Mouse (Mus musculus) heart, embryonic 15.5 days (tissue): ENCODE results near the gene Rsg1. TPM values are rescaled to one million over a fixed set of nuclear protein-coding genes. Genes with fewer than 3 reads are reported as not detected.

Experiments
- ATAC-seq: fragments of 200-750 bp; cut with Nextera tagmentation; replicated peaks from 2 replicates; pipeline ENCODE4 v1.8.0; 2017; ENCODE audit warnings: low read depth, moderate TSS enrichment; ENCODE audit not compliant: insufficient number of reproducible peaks, insufficient read depth, low FRiP score
- H3K27ac ChIP-seq: fragments of 300-500 bp; sonication (generic); 2 replicates; pipeline ENCODE4 v1.5.1; 2015; ENCODE audit warnings: mild to moderate bottlenecking, inconsistent platforms
- H3K27me3 ChIP-seq: fragments of 300-500 bp; sonication (generic); 2 replicates; pipeline ENCODE4 v1.6.1; 2015; ENCODE audit warnings: inconsistent platforms
- H3K36me3 ChIP-seq: fragments of 300-500 bp; sonication (generic); 2 replicates; pipeline ENCODE4 v1.6.1; 2015; ENCODE audit warnings: mild to moderate bottlenecking, inconsistent platforms
- H3K4me1 ChIP-seq: fragments of 300-500 bp; sonication (generic); replicated peaks from 2 replicates; pipeline ENCODE4 v1.6.1; 2015; ENCODE audit warnings: inconsistent platforms
- H3K4me2 ChIP-seq: fragments of 300-500 bp; sonication (generic); 2 replicates; pipeline ENCODE4 v1.6.1; 2015; ENCODE audit warnings: inconsistent platforms, mild to moderate bottlenecking, moderate library complexity
- H3K4me3 ChIP-seq: fragments of 300-500 bp; sonication (generic); 2 replicates; pipeline ENCODE4 v1.5.1; 2015; ENCODE audit warnings: mild to moderate bottlenecking, inconsistent platforms
- H3K9ac ChIP-seq: fragments of 300-500 bp; sonication (generic); 2 replicates; pipeline ENCODE4 v1.6.1; 2015; ENCODE audit warnings: mild to moderate bottlenecking, inconsistent platforms
- H3K9me3 ChIP-seq: fragments of 300-500 bp; sonication (generic); replicated peaks from 2 replicates; pipeline ENCODE4 v1.6.1; 2016; ENCODE audit warnings: inconsistent platforms
- whole genome bisulfite sequencing: fragments of 180-500 bp; shearing (Covaris S2); methylation state at CpG from one replicate; pipeline ENCODE4 v1.1.7; 2015; ENCODE audit warnings: mixed read lengths; 5-methylcytosine and 5-hydroxymethylcytosine counted together
- polyA plus RNA-seq: library from polyadenylated mRNA; unstranded; fragments of >200 nt; fragmentation: Nextera tagmentation; extraction: Ambion mirVana; gene quantifications from 2 replicates; pipeline ENCODE4 v1.2.1, GENCODE M21; 2015

Rsg1 gene
- polyA plus RNA-seq, 1 experiment from 2014 or later, result 1.9 TPM

DNA sequence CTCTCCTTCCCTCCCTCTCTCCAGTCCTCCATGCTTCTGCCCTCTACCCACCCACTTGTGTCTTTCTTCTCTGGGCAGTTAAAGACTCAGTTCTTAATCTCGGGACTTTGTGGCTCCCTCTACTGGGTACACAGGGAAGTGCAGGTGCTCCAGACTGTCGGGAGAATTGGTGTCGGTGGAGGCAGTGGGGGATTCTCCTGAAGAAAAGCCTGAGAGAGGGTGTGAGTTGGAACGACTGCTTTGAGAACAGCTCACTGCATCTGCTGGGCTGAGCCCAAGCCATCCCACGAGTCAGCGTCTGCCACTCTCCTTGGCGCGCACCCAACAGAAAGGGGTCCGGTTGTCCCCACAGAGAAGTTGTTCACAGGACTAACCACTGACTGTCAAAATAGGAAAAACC, 54.1 kb downstream of the Rsg1 start:
- Histone ChIP-seq H3K27ac (no peak overlapping the region), H3K9me3 (no peaks in the 10 kb centered on the region), H3K4me2 (no peak overlapping the region), H3K36me3 (no peaks in the 10 kb centered on the region), H3K4me1 (peaks cover 6% of the 10 kb centered on the region; the same call in 1 of the 2 replicates), H3K9ac (no peak overlapping the region), H3K4me3 (no peak overlapping the region), H3K27me3 (no peaks in the 10 kb centered on the region)
- whole genome bisulfite sequencing, result 39% methylated on average over 9 of the region's 9 CpGs
- ATAC-seq, result no peak

DNA sequence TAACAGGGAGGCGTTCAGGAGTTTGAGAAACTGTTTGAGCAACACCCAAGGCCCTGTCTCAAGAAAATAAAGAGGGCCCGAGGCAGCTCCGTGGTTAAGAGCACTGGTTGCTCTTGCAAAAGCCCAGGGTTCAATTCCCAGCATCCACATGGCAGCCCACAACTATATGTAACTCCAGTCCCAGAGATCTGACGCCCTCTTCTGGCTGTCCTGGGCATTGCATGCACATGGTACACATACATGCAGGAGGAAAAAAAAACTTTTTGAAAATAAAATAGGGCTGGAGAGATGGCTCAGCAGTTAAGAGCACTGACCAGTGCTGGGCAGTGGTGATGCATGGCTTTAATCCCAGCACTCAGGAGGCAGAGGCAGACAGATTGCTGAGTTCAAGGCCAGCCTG, 54.6 kb downstream of the Rsg1 start:
- Histone ChIP-seq H3K9me3 (no peaks in the 10 kb centered on the region), H3K4me1 (peaks cover 10% of the 10 kb centered on the region), H3K9ac (no peak overlapping the region), H3K36me3 (no peaks in the 10 kb centered on the region), H3K4me3 (no peak overlapping the region), H3K4me2 (no peak overlapping the region), H3K27me3 (no peaks in the 10 kb centered on the region), H3K27ac (no peak overlapping the region)
- 80% methylated on average over 4 of the region's 4 CpGs for WGBS
- no peak for ATAC-seq

DNA sequence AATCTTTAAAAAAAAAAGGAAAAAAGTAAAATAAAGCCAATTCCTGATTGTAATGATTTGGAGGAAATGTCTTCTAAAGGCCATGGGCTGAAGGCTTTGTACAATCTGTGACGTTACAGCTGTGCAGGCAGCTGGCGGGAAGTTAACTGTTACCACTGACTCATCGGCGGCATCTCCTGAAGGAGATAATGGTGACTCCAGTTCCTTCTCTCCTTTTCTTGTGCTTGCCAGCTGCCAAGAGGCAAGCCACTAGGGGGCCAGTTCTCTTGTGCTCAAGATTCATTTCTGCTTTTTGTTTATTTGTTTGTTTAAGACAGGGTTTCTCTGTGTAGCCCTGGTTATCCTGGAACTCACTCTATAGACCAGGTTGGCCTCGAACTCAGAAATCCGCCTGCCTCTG, 55.3 kb downstream of the Rsg1 start:
- Histone ChIP-seq H3K36me3 (no peaks in the 10 kb centered on the region), H3K9ac (no peak overlapping the region), H3K27me3 (no peaks in the 10 kb centered on the region), H3K4me2 (no peak overlapping the region), H3K4me1 (peaks cover 14% of the 10 kb centered on the region), H3K27ac (no peak overlapping the region), H3K4me3 (no peak overlapping the region), H3K9me3 (no peaks in the 10 kb centered on the region)
- 69% methylated on average over 6 of the region's 6 CpGs for WGBS
- ATAC-seq, result no peak

DNA sequence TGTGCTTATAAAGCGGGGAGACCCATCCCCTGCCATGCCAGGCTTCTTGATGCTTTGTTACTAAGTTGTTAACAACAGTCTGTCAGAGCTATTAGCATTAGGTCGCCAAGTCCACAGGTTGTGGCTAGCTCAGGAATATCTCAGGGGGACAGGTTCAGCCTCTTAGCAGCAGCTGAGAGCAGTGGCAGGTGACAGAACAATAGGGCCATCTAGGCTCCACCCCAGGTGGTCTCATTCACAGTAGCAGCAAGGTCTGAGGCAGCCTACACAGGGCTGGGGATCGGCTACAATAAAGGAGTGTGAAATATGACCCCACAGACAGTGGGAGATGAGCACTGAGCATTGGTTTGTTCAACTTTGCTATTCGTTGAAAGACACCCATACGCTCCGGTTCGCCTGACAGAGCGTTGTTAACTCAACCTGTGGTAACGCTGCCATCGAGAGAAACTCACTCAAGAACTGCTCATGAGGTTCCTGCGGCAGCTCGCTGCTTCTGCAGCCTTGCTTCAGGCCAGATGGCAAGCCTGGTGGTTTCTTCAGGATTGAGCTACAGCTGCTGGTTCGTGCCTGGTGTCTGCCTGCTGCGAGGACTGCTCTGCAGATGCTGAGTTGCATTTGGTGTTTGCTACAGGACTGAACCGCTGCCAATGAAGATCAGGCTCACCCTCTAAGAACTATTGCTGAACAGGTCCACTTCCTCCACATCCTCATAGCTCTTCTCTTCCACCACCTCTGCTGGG, 56.6 kb downstream of the Rsg1 start:
- H3K9ac ChIP-seq, result no peak overlapping the region
- 69% methylated on average over 15 of the region's 15 CpGs for WGBS
- no peak overlapping the region for H3K4me3 ChIP-seq
- no peaks in the 10 kb centered on the region for H3K36me3 ChIP-seq
- ATAC-seq, result no peak
- H3K27ac ChIP-seq, result no peak overlapping the region
- no peaks in the 10 kb centered on the region for H3K9me3 ChIP-seq
- H3K4me2 ChIP-seq, result no peak overlapping the region
- H3K27me3 ChIP-seq, result peaks cover 3% of the 10 kb centered on the region; the same call in 1 of the 2 replicates
- peaks cover 25% of the 10 kb centered on the region for H3K4me1 ChIP-seq

DNA sequence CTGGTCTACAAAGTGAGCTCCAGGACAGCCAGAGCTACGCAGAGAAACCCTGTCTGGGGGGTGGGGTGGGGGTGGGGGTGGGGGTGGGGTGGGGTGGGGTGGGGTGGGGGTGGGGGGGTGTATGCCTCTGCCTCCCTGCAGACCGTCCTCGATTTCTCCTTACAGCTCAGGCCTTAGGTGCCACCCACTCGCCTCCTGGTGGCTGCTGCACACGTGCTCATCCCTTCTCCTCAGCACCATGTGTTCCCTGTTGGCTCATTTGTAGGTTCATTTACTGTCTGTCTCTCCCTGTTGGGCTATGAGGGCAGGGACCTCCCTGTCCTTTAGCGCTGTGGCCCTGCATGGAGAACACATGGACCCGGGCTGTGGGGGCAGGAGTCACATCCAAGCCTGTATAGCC, 57.5 kb downstream of the Rsg1 start:
- no peak for ATAC-seq
- 75% methylated on average over 7 of the region's 7 CpGs for WGBS
- Histone ChIP-seq H3K4me2 (no peak overlapping the region), H3K27ac (no peak overlapping the region), H3K9me3 (no peaks in the 10 kb centered on the region), H3K36me3 (no peaks in the 10 kb centered on the region), H3K27me3 (peaks cover 7% of the 10 kb centered on the region; the same call in 1 of the 2 replicates), H3K4me1 (peaks cover 25% of the 10 kb centered on the region), H3K4me3 (no peak overlapping the region), H3K9ac (no peak overlapping the region)

DNA sequence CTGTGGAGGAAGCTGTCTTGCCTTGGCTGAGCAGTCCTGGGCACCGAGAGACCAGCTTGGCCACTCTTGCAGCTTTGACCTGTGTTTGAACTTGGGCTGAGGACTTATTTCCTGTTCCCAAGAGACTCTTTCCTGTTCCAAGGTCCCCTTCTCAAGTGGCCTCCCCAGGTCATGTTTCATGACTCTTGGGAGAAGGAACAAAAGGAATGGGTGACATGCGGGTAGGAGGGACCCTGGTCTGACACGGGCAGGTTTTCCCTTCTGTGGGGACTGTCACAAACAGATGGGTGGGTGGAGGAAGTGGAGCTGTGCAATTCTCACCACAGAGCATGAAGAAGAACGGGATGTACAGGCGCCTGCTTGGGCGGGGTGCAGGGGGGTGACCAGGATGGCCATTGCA, 58.0 kb downstream of the Rsg1 start:
- Histone ChIP-seq H3K4me1 (peaks cover 25% of the 10 kb centered on the region), H3K36me3 (no peaks in the 10 kb centered on the region), H3K27me3 (peaks cover 7% of the 10 kb centered on the region; the same call in 1 of the 2 replicates), H3K9ac (no peak overlapping the region), H3K4me3 (no peak overlapping the region), H3K9me3 (no peaks in the 10 kb centered on the region), H3K27ac (no peak overlapping the region), H3K4me2 (no peak overlapping the region)
- ATAC-seq, result no peak
- WGBS, result 71% methylated on average over 6 of the region's 6 CpGs

DNA sequence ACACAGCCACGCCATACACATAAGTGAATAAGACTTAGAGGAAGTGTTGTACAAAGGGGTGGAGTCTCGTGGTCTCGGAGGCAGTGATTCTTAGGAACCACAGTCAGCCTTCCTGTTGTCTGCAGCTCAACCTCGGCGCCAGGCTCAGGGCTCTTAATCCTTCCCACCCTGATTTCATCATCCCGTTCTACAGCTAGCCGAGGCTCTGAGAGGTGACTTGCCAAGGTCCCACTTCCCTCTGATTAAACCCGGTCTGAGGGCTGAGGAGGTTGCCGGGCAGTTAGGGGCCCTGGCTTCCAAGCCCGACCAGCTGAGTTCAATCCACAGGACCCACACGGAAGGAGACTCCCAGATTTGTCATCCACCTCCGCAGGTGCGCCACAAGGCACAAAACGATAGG, 59.1 kb downstream of the Rsg1 start:
- Histone ChIP-seq H3K4me3 (peak overlapping the region; percentile 23), H3K36me3 (no peaks in the 10 kb centered on the region), H3K27me3 (peaks cover 7% of the 10 kb centered on the region; the same call in 1 of the 2 replicates), H3K27ac (no peak overlapping the region), H3K9me3 (no peaks in the 10 kb centered on the region), H3K4me1 (peaks cover 34% of the 10 kb centered on the region), H3K4me2 (peak overlapping the region; percentile 56), H3K9ac (no peak overlapping the region)
- WGBS, result 15% methylated on average over 14 of the region's 14 CpGs
- no peak for ATAC-seq

DNA sequence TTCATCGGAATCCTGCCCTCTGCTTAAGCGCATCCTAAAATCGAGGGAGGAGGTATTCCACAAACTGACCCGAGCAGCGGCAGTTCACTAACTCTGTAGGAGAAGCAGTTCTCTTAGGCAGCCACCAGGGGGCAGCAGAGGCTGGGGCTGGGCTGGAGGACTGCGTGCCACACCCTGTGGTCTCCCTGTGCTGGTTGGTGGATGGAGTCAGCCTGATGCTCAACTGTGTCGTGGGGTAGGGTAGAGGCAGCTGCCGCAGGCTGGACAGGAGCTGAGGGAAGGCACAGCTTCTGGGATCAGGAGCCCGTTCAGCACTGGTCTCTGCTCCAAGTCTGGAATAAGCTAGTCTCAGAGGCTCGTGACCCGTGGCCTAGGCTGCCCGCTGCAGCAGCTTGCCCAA, 59.5 kb downstream of the Rsg1 start:
- Histone ChIP-seq H3K36me3 (no peaks in the 10 kb centered on the region), H3K27ac (no peak overlapping the region), H3K9me3 (no peaks in the 10 kb centered on the region), H3K4me2 (peak overlapping the region; percentile 56), H3K9ac (no peak overlapping the region), H3K27me3 (peaks cover 7% of the 10 kb centered on the region; the same call in 1 of the 2 replicates), H3K4me3 (peak overlapping the region; percentile 23), H3K4me1 (peaks cover 36% of the 10 kb centered on the region)
- peak; percentile 58 for ATAC-seq
- WGBS, result 20% methylated on average over 12 of the region's 12 CpGs

DNA sequence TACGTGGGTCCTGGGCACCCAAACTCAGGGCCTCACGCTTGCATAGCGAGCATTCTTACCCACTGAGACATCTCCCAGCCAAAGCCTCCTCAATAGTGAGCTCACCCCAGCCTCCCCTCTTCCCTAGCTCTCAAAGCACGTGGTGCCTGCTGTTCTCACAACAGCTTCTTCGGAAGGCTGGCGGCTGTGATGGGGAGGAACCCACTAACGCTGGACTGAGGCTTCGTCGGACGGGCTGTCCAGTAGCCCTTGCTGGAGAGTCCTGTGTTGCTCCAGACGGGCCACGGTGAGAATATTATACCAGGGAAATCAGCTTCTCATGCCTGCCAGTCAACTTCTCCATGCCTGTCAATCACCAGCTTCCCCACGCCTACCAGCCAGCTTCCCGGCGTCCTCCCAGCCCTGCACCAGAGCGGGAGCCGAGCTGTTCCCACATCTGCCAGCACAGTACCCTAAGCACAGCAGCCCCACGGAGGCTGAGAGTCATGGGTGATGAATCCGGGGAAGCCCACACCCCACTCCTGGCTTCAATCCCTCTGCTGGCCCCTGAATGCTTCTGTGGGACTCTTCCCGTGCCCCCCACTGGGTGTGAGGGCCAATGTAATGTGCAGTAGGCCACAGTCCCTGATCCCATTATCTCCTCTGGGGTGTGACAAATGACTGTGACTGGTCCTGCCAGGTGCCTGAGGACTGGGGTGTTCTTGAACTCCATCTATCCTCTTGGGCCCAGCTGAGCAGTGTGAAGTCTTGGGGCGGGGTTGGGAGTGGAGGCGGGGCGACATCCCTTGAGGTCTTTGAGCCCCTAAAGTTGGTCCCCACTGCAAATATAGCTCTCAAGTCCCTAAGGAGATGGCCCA, 61.0 kb downstream of the Rsg1 start:
- H3K36me3 ChIP-seq, result no peaks in the 10 kb centered on the region
- no peak for ATAC-seq
- H3K4me1 ChIP-seq, result peaks cover 46% of the 10 kb centered on the region
- H3K9ac ChIP-seq, result no peak overlapping the region
- H3K9me3 ChIP-seq, result no peaks in the 10 kb centered on the region
- peaks cover 7% of the 10 kb centered on the region; the same call in 1 of the 2 replicates for H3K27me3 ChIP-seq
- WGBS, result 32% methylated on average over 23 of the region's 23 CpGs
- no peak overlapping the region for H3K4me3 ChIP-seq
- no peak overlapping the region for H3K27ac ChIP-seq
- peak overlapping the region; percentile 45 for H3K4me2 ChIP-seq
